Mouse (Mus musculus) G1E (cell line): ENCODE measurements around the gene Gpatch2. TPM values are rescaled to one million over a fixed set of nuclear protein-coding genes. Genes with fewer than 3 reads are reported as not detected.

Source experiments
- ATAC-seq: 2 replicates; pipeline ENCODE4 v1.8.0; 2016; ENCODE audit warnings: mild to moderate bottlenecking; ENCODE audit not compliant: insufficient number of reproducible peaks, poor library complexity, low FRiP score, severe bottlenecking; ENCODE audit errors: extremely low read depth
- DNase-seq: peaks from one replicate; pipeline ENCODE4 v3.0.0; 2012; ENCODE audit warnings: low spot score
- H3K27me3 ChIP-seq: 2 replicates; pipeline ENCODE4 v1.6.1; 2012; ENCODE audit warnings: mild to moderate bottlenecking, low read length, inconsistent platforms; ENCODE audit not compliant: insufficient read depth
- H3K36me3 ChIP-seq: replicated peaks from 2 replicates; pipeline ENCODE3; 2012; ENCODE audit warnings: mild to moderate bottlenecking, inconsistent platforms
- H3K4me1 ChIP-seq: 2 replicates; pipeline ENCODE4 v1.6.1; 2012; ENCODE audit warnings: low read depth, low read length, inconsistent platforms, mixed read lengths; ENCODE audit not compliant: insufficient read depth
- H3K4me3 ChIP-seq: 2 replicates; pipeline ENCODE4 v1.5.1; 2012; ENCODE audit warnings: low read depth, mild to moderate bottlenecking, inconsistent platforms, low read length, moderate library complexity, mixed read lengths
- H3K9me3 ChIP-seq: replicated peaks from 2 replicates; pipeline ENCODE4 v1.6.1; 2012; ENCODE audit warnings: inconsistent platforms
- CTCF ChIP-seq: IDR thresholded peaks from 2 replicates; pipeline ENCODE4 v1.5.1; 2012; ENCODE audit warnings: low read depth, low read length, inconsistent platforms, mixed read lengths
- GATA1 ChIP-seq: IDR thresholded peaks from 2 replicates; pipeline ENCODE4 v1.6.1; 2012; ENCODE audit warnings: borderline replicate concordance, low read length, inconsistent platforms, mixed read lengths
- GATA2 ChIP-seq: IDR thresholded peaks from 2 replicates; pipeline ENCODE4 v1.6.1; 2012; ENCODE audit warnings: low read depth, low read length, inconsistent platforms, borderline replicate concordance
- POLR2AphosphoS5 ChIP-seq: IDR thresholded peaks from 2 replicates; pipeline ENCODE4 v1.6.1; 2012; ENCODE audit warnings: low read depth, low read length, inconsistent platforms; ENCODE audit not compliant: insufficient replicate concordance
- TAL1 ChIP-seq: conservative IDR thresholded peaks from 2 replicates; pipeline ENCODE4 v1.6.1; 2012; ENCODE audit warnings: low read depth, low read length, inconsistent platforms, mixed read lengths
- polyA plus RNA-seq: library from polyadenylated mRNA; stranded (reverse); fragments of >175 nt; gene quantifications from 2 replicates; pipeline ENCODE4 v1.2.3, GENCODE M21; 2012
- total RNA-seq, 2 experiments: library from RNA; stranded (forward) in 1 of 2; stranded (reverse) in 1 of 2; fragments of 200-1000 nt in 1 of 2; fragments of >200 nt in 1 of 2; fragmentation: Nextera tagmentation in 1 of 2; gene quantifications; 2 replicates each; pipeline ENCODE4 v1.2.3; 2014 to 2017

The Gpatch2 gene
- total and polyA plus RNA-seq, 3 experiments, result 12.5 to 28.5 (median 26.6) TPM

GRCm38 (mm10) chr1:187321814-187322213 is 106.5 kb downstream of the Gpatch2 start:
- DNase-seq, result no peak
- Histone ChIP-seq H3K9me3 (no peaks in the 10 kb centered on the region), H3K4me1 (no peaks in the 10 kb centered on the region), H3K4me3 (no peak overlapping the region), H3K36me3 (peaks cover 62% of the 10 kb centered on the region), H3K27me3 (no peaks in the 10 kb centered on the region)
- TF ChIP-seq TAL1 (no peak), CTCF (no peak), GATA2 (no peak), GATA1 (no peak), POLR2AphosphoS5 (no peak)
- ATAC-seq, result no peak

- ATAC-seq, result no peak
- no peak for DNase-seq
- H3K9me3 ChIP-seq, result no peaks in the 10 kb centered on the region
Observed at GRCm38 (mm10) chr1:187322505-187323208, 107.3 kb downstream of the Gpatch2 start.

GRCm38 (mm10) chr1:187323209-187323589 is 107.9 kb downstream of the Gpatch2 start:
- peaks cover 61% of the 10 kb centered on the region for H3K36me3 ChIP-seq
- no peak for TF ChIP-seq TAL1
- no peak for TF ChIP-seq CTCF
- no peak for TF ChIP-seq POLR2AphosphoS5
- TF ChIP-seq GATA1, result no peak
- TF ChIP-seq GATA2, result no peak
- ATAC-seq, result no peak

More at GRCm38 (mm10) chr1:187322505-187323208, 107.3 kb downstream of the Gpatch2 start:
- Histone ChIP-seq H3K4me1 (no peaks in the 10 kb centered on the region), H3K36me3 (peaks cover 67% of the 10 kb centered on the region), H3K4me3 (no peak overlapping the region), H3K27me3 (no peaks in the 10 kb centered on the region)
- no peak for TF ChIP-seq GATA2
- no peak for TF ChIP-seq GATA1
- TF ChIP-seq TAL1, result no peak
- no peak for TF ChIP-seq CTCF
- no peak for TF ChIP-seq POLR2AphosphoS5

DNA sequence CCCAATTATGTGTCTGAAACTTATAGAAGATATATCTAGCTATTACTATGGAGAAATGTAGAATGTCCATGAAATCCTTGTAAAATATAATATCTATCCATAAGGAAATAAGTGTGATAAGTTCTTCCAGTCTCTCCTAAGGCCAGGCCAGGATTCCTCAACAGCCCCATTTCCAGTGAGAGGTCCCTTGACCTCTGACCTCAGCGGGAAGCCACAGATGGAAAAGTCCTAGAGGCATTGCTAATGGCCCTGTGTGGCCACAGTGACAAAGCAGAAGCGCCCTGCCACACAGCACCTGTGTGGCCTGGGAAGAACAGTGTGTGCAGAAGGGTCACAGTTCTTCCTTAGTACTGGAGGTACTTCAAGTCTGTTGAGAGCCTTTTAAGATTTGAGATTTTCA is 127.2 kb downstream of the Gpatch2 start:
- Histone ChIP-seq H3K36me3 (peaks cover 48% of the 10 kb centered on the region), H3K4me3 (no peak overlapping the region), H3K27me3 (no peaks in the 10 kb centered on the region), H3K9me3 (no peaks in the 10 kb centered on the region), H3K4me1 (no peaks in the 10 kb centered on the region)
- DNase-seq (no peak), ATAC-seq (no peak)
- TF ChIP-seq POLR2AphosphoS5 (no peak), GATA2 (no peak), CTCF (no peak), GATA1 (no peak), TAL1 (no peak)

More at GRCm38 (mm10) chr1:187323209-187323589, 107.9 kb downstream of the Gpatch2 start:
- Histone ChIP-seq H3K27me3 (no peaks in the 10 kb centered on the region), H3K4me3 (no peak overlapping the region), H3K9me3 (no peaks in the 10 kb centered on the region), H3K4me1 (no peaks in the 10 kb centered on the region)
- no peak for DNase-seq

DNA sequence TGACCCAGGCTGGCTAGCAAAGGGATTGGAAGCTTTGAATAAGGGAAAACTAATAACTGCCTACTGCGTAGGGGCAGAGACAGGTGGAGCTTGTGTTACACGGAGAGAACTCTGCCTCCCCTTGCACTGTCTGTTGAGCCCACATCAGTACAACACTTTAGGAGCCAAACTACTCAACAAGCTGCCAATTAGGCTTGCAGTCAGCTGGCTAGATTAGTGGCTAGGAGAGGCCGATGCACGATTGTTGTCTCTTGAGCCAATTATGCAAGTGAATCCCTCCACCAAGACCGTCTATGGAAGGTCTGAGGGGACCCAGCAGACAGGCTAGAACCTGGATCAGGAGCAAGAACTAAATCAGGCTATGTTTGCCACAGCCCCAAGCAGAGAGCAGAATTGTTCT is 129.8 kb downstream of the Gpatch2 start:
- ATAC-seq (no peak), DNase-seq (no peak)
- H3K36me3 ChIP-seq, result peaks cover 62% of the 10 kb centered on the region
- no peaks in the 10 kb centered on the region for H3K4me1 ChIP-seq
- H3K4me3 ChIP-seq, result no peak overlapping the region
- TF ChIP-seq GATA2, result no peak
- no peak for TF ChIP-seq CTCF
- no peak for TF ChIP-seq TAL1
- TF ChIP-seq GATA1, result no peak
- TF ChIP-seq POLR2AphosphoS5, result no peak
- no peaks in the 10 kb centered on the region for H3K27me3 ChIP-seq
- no peaks in the 10 kb centered on the region for H3K9me3 ChIP-seq

DNA sequence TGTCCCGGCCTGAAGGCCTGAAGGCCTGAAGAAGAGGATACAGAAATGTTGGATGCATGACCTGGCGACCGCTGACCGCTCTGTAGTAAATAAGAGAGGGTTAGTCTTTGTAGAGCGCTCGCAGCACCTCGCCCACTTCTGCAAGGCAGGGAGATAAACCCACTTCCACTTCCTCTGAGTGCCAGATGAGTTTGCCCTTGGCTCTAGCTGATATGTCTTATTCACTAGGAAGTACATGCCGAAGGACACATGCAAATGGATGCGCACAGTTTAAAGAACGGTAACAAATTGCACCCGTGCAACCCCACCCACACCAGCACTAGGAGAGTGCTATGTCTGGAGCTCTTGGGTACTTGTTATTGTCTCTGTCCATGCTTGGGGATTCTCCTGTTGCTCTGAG is 131.6 kb downstream of the Gpatch2 start:
- ATAC-seq (no peak), DNase-seq (no peak)
- no peak for TF ChIP-seq TAL1
- TF ChIP-seq POLR2AphosphoS5, result no peak
- TF ChIP-seq GATA1, result no peak
- no peak for TF ChIP-seq GATA2
- no peak for TF ChIP-seq CTCF
- Histone ChIP-seq H3K27me3 (no peaks in the 10 kb centered on the region), H3K9me3 (no peaks in the 10 kb centered on the region), H3K36me3 (peaks cover 62% of the 10 kb centered on the region), H3K4me1 (no peaks in the 10 kb centered on the region), H3K4me3 (no peak overlapping the region)
